Mouse (Mus musculus): ENCODE measurements around the gene Ap1m2. TPM values are rescaled to one million over a fixed set of nuclear protein-coding genes. Genes with fewer than 3 reads are reported as not detected.

Gene Ap1m2
- polyA plus RNA-seq (2015; fragmentation: Nextera tagmentation; extraction: Ambion mirVana): 0.62 and 0.71 TPM in 2 replicates

DNA sequence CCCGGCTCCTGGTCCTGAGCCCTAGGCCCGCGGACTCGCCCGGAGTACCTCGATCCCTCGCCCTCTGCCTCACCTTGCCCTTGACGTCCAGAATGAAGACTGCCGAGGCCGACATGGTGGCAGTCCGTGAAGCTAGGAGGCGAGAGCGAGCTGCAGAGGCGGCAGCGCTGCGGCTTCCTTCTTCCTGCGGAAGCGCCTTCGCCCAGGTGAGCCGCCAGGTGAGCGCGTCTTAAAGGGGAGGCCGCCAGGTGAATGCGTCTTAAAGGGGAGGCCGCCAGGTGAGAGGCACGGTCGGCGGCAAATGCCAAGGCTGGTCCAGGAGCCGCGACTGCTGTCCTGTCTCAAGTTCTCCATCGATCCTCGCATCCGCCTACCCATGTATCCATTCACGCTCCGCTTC, at the start of gene Ap1m2:
Ap1m2 (minus strand) TSS at position 204 of the 400 bp plus-strand sequence.
- H3K36me3 ChIP-seq: no peaks in the 10 kb centered on the region
- H3K27ac ChIP-seq: no peak within 1 kb of the TSS
- H3K9me3 ChIP-seq: no peaks in the 10 kb centered on the region
- H3K27me3 ChIP-seq: peaks cover 18% of the 10 kb centered on the region
- peak within 1 kb of the TSS; percentile 39 for H3K4me2 ChIP-seq
- 10% methylated on average over 35 of the region's 35 CpGs for WGBS
- peak within 1 kb of the TSS; percentile 25 for H3K4me3 ChIP-seq
- no peak for ATAC-seq (ENCODE audit: low FRiP score)
- no peaks in the 10 kb centered on the region for H3K4me1 ChIP-seq (replicated peaks)
- H3K9ac ChIP-seq: peak within 1 kb of the TSS; percentile 29; the same call in 1 of the 2 replicates

DNA sequence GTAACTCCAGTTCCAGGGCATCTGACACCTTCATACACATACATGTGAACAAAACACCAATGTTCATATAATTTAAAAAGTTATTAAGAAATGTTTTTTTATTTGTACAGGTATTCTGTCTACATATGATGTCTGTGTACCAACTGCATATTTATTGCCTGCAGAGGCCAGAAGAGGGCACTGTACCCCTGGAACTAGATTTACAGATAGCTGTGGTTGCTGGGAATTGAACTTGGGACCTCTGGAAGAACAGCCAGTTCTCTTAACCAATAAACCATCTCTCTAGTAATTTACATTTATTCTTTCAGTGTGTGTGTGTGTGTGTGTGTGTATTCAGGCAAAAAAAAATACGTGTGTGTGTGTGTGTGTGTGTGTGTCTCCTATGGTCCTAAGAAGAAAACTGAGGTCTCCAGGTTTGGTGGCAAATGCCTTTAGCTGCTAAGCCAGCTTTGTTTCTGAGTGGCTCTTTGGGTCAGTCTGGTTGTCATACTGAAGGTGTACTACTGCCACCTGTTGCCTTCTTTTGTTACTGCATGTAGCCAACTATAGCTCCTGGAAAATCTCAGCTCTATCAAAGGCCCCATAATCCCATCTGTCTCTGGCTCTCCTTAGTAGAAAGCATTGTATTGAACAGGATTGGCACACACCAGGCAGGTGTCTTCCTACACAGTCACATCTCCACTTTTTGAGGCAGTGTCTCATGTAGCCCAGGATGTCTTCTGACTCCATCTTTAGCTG, 45.0 kb upstream of the Ap1m2 start:
- Histone ChIP-seq H3K9me3 (no peaks in the 10 kb centered on the region), H3K9ac (no peak overlapping the region), H3K4me1 (replicated peaks) (peaks cover 11% of the 10 kb centered on the region), H3K36me3 (peaks cover 33% of the 10 kb centered on the region), H3K4me2 (no peak overlapping the region), H3K27me3 (peaks cover 15% of the 10 kb centered on the region), H3K4me3 (no peak overlapping the region), H3K27ac (no peak overlapping the region)
- 0% methylated on average over 1 of the region's 1 CpGs for WGBS
- 0 out of 2 replicates have a peak, but pooled peaks have one; percentile 59 for ATAC-seq (ENCODE audit: low FRiP score)

DNA sequence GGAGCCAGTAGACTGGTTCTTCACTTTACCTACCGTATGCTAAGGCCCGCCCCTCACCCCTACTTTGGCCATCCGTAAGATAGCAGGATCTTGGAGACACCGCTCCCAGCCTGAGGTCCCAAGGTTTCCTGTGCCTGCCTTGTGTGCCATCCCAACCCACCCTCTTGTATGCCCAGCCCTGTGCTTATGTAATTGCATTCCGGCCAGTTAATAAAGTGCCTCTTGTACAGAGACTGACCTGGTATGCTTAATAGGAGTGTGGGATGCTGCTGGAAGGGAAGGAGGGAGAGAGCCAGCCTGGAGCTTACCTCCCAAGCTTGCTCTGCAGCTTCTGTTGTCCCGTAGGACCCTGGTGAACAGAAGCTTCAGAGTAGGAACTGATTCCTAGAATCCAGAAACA, 42.7 kb upstream of the Ap1m2 start:
- Histone ChIP-seq H3K9me3 (no peaks in the 10 kb centered on the region), H3K27me3 (no peaks in the 10 kb centered on the region), H3K9ac (no peak overlapping the region), H3K4me1 (replicated peaks) (peaks cover 11% of the 10 kb centered on the region), H3K4me3 (no peak overlapping the region), H3K36me3 (peaks cover 53% of the 10 kb centered on the region), H3K27ac (no peak overlapping the region), H3K4me2 (no peak overlapping the region)
- 94% methylated on average over 6 of the region's 6 CpGs for whole genome bisulfite sequencing
- no peak for ATAC-seq (ENCODE audit: low FRiP score)

DNA sequence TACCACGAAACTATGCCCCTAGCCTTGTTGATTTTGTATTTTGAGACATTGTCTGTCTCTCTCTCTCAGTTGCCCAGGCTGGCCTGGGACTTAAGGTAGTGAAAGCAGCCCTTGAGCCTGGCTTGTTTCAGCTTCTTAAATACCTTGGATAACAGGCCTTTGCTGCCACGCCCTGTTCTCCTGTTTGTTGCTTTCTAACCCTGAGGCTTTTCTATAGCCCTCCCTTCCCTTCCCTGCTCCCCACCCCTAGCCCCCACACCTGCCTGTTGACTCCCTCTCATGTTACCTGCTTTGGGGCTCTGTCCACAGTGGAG, 41.2 kb upstream of the Ap1m2 start:
- H3K36me3 ChIP-seq: peaks cover 65% of the 10 kb centered on the region
- H3K27ac ChIP-seq: no peak overlapping the region
- no peak overlapping the region for H3K4me3 ChIP-seq
- no peaks in the 10 kb centered on the region for H3K27me3 ChIP-seq
- no peak overlapping the region for H3K9ac ChIP-seq
- no peak overlapping the region for H3K4me2 ChIP-seq
- H3K4me1 ChIP-seq (replicated peaks): peaks cover 11% of the 10 kb centered on the region
- 63% methylated on average over 2 of the region's 2 CpGs for WGBS
- H3K9me3 ChIP-seq: no peaks in the 10 kb centered on the region
- no peak for ATAC-seq (ENCODE audit: low FRiP score)

DNA sequence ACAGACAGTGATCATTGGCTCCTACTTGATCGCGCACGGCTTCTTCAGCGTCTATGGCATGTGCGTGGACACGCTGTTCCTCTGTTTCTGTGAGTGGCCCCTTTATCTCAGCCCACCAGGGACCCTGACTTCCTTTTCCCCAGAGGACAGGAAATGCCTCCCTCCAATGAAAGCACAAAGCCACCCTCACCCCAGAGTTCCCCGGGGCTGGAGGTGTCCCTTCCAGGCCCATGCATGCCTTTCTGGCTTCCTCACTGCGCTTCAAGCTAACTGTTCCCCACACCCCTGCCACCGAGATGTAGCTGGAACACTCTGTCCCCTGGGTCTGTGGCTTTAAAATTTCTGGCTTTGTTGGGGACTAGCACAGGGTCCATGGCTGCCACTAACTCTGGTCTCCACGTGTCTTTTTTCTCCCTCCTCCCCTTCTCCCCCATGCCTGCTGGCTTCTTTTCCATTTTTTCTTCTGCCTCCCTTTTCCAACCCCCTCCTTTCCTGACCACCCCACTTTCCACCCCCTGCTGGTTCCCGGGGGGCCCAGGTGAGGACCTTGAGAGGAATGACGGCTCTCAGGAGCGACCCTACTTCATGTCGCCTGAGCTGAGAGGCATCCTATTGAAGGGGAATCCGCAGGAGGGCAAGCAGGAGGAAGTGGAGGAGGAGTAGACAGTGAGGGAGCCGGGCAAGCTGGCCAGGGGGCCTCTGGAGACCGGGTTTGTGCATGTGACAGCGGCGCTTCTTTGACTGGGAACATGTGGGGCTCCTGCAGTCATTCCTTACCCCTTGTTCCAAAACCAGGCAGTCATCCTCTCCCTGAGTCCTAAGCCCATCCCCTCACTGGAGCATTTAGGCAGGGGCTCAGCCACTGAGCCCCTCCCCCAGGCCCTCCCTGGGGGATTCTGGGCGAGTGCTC, 40.6 kb upstream of the Ap1m2 start:
- WGBS: 39% methylated on average over 20 of the region's 20 CpGs
- no peak for ATAC-seq (ENCODE audit: low FRiP score)

DNA sequence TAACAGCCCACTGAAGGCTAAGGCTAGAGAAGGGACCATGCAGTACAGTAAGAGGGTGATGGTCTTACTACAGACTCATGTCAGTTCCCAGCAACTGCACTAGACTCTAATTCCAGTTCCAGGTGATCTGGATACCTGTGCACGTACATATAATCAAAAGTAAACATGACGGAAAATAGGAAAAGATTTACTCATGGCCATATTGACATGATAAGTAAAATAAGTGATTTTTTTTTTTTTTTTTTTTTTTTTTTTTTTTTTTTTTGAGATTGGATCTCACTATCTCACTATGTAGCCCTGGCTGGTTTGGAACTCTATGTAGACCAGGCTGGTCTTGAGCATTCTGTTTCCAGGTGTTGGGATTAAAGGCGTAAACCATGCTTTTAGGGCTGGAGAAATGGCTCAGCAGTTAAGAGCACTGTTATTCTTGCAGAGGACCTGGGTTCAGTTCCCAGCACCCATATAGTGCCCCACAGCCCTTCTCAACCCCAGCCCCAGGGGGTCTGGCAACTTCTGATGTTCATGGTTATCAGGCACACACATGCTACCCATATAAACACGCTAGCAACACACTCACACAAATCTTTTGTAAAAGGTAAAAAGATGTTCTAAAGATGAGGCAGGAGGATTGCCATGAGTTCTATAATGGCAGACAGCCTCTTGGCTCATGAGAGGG, 39.7 kb upstream of the Ap1m2 start:
- no peak overlapping the region for H3K4me2 ChIP-seq
- peaks cover 11% of the 10 kb centered on the region for H3K4me1 ChIP-seq (replicated peaks)
- no peak overlapping the region for H3K9ac ChIP-seq
- H3K36me3 ChIP-seq: peaks cover 80% of the 10 kb centered on the region
- 95% methylated on average over 4 of the region's 4 CpGs for WGBS
- H3K27me3 ChIP-seq: no peaks in the 10 kb centered on the region
- no peak overlapping the region for H3K27ac ChIP-seq
- H3K9me3 ChIP-seq: no peaks in the 10 kb centered on the region
- no peak overlapping the region for H3K4me3 ChIP-seq
- no peak for ATAC-seq (ENCODE audit: low FRiP score)

More for the DNA sequence above, 40.6 kb upstream of the Ap1m2 start:
- Histone ChIP-seq H3K4me1 (replicated peaks) (peaks cover 11% of the 10 kb centered on the region), H3K9ac (peak overlapping the region; percentile 49; the same call in 1 of the 2 replicates), H3K27ac (peak overlapping the region; percentile 13; the same call in 1 of the 2 replicates), H3K36me3 (peaks cover 71% of the 10 kb centered on the region), H3K9me3 (no peaks in the 10 kb centered on the region), H3K4me3 (no peak overlapping the region), H3K4me2 (no peak overlapping the region), H3K27me3 (no peaks in the 10 kb centered on the region)

DNA sequence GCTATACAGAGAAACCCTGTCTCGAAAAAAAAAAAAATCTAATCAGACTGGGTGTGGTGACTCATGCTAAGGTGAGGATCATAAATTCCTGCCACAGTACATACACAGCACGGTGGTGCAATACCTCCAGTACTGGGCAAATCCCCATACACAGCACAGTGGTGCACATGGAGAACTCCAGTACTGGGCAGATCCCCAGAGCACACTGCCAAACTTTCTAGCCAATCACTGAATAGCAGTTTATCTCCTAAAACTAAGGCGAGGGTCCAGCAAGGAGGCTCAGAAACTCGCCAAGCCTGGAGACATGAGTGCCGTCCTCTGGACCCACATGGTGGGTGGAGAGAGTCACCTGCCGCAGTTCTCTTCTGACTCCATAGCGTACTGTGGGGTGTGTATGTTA, 39.0 kb upstream of the Ap1m2 start:
- peaks cover 11% of the 10 kb centered on the region for H3K4me1 ChIP-seq (replicated peaks)
- H3K9me3 ChIP-seq: no peaks in the 10 kb centered on the region
- WGBS: 95% methylated on average over 7 of the region's 7 CpGs
- no peak overlapping the region for H3K4me2 ChIP-seq
- H3K27ac ChIP-seq: no peak overlapping the region
- no peaks in the 10 kb centered on the region for H3K27me3 ChIP-seq
- H3K4me3 ChIP-seq: no peak overlapping the region
- peaks cover 85% of the 10 kb centered on the region for H3K36me3 ChIP-seq
- ATAC-seq (ENCODE audit: low FRiP score): no peak
- H3K9ac ChIP-seq: no peak overlapping the region

DNA sequence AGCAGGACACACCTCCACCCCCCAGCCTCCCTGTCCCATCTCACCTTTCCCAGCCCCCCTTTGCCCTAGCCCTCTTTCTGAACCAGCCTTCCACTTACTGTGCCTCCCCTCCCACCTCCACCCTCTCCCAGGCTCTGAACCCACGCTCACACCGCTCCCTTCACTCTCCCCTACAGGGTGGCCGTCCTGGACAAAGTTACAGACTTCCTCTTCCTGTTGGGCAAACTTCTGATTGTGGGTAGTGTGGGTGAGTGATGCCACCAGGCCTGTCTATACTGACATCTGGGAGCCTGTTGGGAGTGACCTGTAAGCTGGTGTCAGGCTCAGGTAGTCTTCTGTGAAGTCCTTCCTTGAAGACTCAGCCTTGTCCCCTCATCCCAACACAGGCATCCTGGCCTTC, 36.0 kb upstream of the Ap1m2 start:
- H3K4me2 ChIP-seq: no peak overlapping the region
- H3K9me3 ChIP-seq: no peaks in the 10 kb centered on the region
- H3K27me3 ChIP-seq: no peaks in the 10 kb centered on the region
- H3K4me1 ChIP-seq (replicated peaks): peaks cover 9% of the 10 kb centered on the region
- 92% methylated on average over 3 of the region's 3 CpGs for WGBS
- ATAC-seq (ENCODE audit: low FRiP score): no peak
- H3K4me3 ChIP-seq: no peak overlapping the region
- no peak overlapping the region for H3K9ac ChIP-seq
- H3K36me3 ChIP-seq: peaks cover 81% of the 10 kb centered on the region
- no peak overlapping the region for H3K27ac ChIP-seq

DNA sequence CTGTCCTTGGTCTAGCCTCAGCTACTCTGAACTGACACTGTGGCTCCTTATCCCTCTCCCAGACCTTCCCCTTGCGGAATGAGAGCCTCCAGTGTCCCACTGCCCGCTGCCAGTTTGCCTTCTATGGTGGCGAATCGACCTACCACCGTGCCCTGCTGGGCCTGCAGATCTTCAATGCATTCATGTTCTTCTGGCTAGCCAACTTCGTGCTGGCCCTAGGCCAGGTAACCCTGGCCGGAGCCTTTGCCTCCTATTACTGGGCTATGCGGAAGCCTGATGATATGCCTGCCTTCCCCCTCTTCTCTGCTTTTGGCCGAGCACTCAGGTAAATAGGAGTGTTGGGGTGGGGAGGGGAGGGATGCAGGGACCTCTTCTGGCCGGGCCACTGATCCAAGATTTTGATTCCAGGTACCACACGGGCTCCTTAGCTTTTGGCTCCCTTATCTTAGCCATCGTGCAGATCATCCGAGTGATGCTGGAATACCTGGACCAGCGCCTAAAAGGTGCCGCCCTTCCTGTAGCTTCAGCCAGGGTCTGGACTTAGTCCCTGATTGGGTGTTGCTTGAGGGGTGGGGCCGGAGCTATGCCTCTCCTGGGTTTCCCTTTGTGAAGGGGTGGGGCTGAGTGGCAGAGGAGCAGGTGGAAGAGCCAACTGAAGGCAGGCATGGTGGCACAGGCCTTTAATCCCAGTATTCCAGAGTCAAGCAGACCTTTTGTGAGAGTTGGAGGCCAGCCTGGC, 34.7 kb upstream of the Ap1m2 start:
- H3K9ac ChIP-seq: no peak overlapping the region
- no peak overlapping the region for H3K27ac ChIP-seq
- no peaks in the 10 kb centered on the region for H3K4me1 ChIP-seq (replicated peaks)
- no peaks in the 10 kb centered on the region for H3K9me3 ChIP-seq
- WGBS: 77% methylated on average over 16 of the region's 16 CpGs
- peaks cover 82% of the 10 kb centered on the region for H3K36me3 ChIP-seq
- ATAC-seq (ENCODE audit: low FRiP score): no peak
- no peak overlapping the region for H3K4me2 ChIP-seq
- H3K27me3 ChIP-seq: no peaks in the 10 kb centered on the region
- no peak overlapping the region for H3K4me3 ChIP-seq

DNA sequence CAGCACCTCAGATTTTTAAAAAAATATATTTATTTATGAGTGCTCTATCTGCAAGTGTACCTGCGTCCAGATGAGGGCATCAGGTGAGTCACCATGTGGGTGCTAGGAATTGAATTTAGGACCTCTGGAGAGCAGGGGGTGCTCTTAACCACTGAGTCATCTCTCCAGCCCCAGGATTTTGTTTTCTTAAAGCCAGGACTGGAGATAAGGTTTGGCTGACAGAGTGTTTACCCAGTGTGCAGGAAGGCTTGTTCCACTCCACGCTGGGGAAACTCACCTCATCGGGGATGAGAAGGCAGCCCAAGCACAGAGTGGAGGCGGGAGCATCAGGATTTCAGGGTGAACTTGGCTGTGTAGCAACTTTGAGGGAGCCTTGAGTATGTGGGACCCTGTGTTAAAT, 28.3 kb upstream of the Ap1m2 start:
- Histone ChIP-seq H3K4me2 (no peak overlapping the region), H3K4me3 (no peak overlapping the region), H3K9me3 (no peaks in the 10 kb centered on the region), H3K4me1 (replicated peaks) (peaks cover 6% of the 10 kb centered on the region), H3K9ac (no peak overlapping the region), H3K27me3 (no peaks in the 10 kb centered on the region), H3K27ac (no peak overlapping the region), H3K36me3 (peaks cover 43% of the 10 kb centered on the region)
- ATAC-seq (ENCODE audit: low FRiP score): no peak
- 92% methylated on average over 4 of the region's 4 CpGs for WGBS

DNA sequence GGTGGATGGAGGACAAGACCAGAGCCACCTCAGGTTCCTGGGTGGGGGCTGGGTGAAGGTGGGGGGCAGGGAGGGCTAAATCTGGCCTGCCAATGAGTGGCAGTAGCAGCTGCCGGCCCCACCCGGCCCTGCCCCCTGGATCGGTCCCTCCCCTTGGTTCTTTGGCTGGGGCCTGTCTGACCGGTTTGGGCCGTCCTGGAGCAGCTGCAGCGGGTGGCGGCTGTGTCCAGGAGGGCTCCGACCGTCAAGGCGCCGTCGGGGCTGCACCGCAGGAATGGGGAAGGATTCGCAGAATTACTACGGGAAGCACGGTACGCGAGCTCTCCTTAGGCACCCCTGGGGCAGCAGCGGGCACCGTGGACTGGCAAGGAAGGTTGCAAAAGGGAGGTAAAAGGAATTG, 25.5 kb upstream of the Ap1m2 start:
- H3K36me3 ChIP-seq: peaks cover 25% of the 10 kb centered on the region
- H3K4me1 ChIP-seq (replicated peaks): peaks cover 13% of the 10 kb centered on the region
- H3K4me3 ChIP-seq: no peak overlapping the region
- H3K27me3 ChIP-seq: no peaks in the 10 kb centered on the region
- H3K4me2 ChIP-seq: no peak overlapping the region
- no peaks in the 10 kb centered on the region for H3K9me3 ChIP-seq
- ATAC-seq (ENCODE audit: low FRiP score): no peak
- H3K9ac ChIP-seq: peak overlapping the region; percentile 19; the same call in 1 of the 2 replicates
- no peak overlapping the region for H3K27ac ChIP-seq
- WGBS: 18% methylated on average over 20 of the region's 20 CpGs

DNA sequence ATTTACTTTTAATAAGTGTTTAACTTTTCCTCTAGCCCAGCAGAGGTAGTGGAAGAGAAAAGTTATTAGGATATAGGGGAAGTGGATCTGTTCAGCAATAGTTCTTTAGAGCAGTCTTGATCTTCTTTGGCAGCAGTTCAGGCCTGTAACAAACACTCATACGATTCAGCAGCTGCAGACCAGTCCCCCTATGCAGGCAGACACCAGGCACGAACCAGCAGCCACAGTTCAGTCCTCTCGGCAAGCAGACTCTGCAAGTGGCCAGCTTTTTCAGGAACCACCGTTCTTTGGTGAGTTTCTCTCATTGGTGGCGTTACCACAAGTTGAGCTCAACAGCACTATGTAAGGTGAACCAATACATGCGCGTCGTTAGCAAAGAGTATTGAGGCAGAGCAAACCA, 24.4 kb upstream of the Ap1m2 start:
- Histone ChIP-seq H3K4me1 (replicated peaks) (peaks cover 22% of the 10 kb centered on the region), H3K27me3 (no peaks in the 10 kb centered on the region), H3K4me3 (no peak overlapping the region), H3K4me2 (no peak overlapping the region), H3K27ac (no peak overlapping the region), H3K36me3 (peaks cover 13% of the 10 kb centered on the region), H3K9me3 (no peaks in the 10 kb centered on the region), H3K9ac (no peak overlapping the region)
- no peak for ATAC-seq (ENCODE audit: low FRiP score)
- 88% methylated on average over 8 of the region's 8 CpGs for WGBS
